Mouse (Mus musculus) forebrain, embryonic 16.5 days (tissue): ENCODE results near the gene Zfp784. TPM values are rescaled to one million over a fixed set of nuclear protein-coding genes. Genes with fewer than 3 reads are reported as not detected.
"Not testable (repeated sequence)": the region's sequence is repeated elsewhere in the genome, so short reads cannot be mapped to it uniquely, and the experiment has no call there.

ENCODE experiments used
- ATAC-seq: fragments of 200-750 bp; cut with Nextera tagmentation; 2 replicates; pipeline ENCODE4 v1.8.0; 2017; ENCODE audit warnings: mild to moderate bottlenecking, moderate library complexity
- H3K27ac ChIP-seq: fragments of 300-500 bp; sonication (generic); 2 replicates; pipeline ENCODE4 v1.5.1; 2014; ENCODE audit warnings: low read length, control low read depth
- H3K27me3 ChIP-seq: fragments of 300-500 bp; sonication (generic); replicated peaks from 2 replicates; pipeline ENCODE4 v1.6.1; 2014; ENCODE audit warnings: low read length; ENCODE audit not compliant: control insufficient read depth, insufficient read depth
- H3K36me3 ChIP-seq: fragments of 300-500 bp; sonication (generic); 2 replicates; pipeline ENCODE4 v1.6.1; 2014; ENCODE audit not compliant: control insufficient read depth, insufficient read depth
- H3K4me1 ChIP-seq: fragments of 300-500 bp; sonication (generic); replicated peaks from 2 replicates; pipeline ENCODE4 v1.6.1; 2014; ENCODE audit warnings: low read length; ENCODE audit not compliant: control insufficient read depth, insufficient read depth
- H3K4me2 ChIP-seq: fragments of 300-500 bp; sonication (generic); 2 replicates; pipeline ENCODE4 v1.6.1; 2014; ENCODE audit warnings: mild to moderate bottlenecking, low read length, control low read depth
- H3K4me3 ChIP-seq: fragments of 300-500 bp; sonication (generic); replicated peaks from 2 replicates; pipeline ENCODE4 v1.5.1; 2014; ENCODE audit warnings: mild to moderate bottlenecking, low read length, control low read depth
- H3K9ac ChIP-seq: fragments of 300-500 bp; sonication (generic); replicated peaks from 2 replicates; pipeline ENCODE4 v1.6.1; 2014; ENCODE audit warnings: low read depth, low read length, control low read depth
- H3K9me3 ChIP-seq: fragments of 300-500 bp; sonication (generic); 2 replicates; pipeline ENCODE4 v1.6.1; 2016; ENCODE audit warnings: low read length; ENCODE audit not compliant: control insufficient read depth
- WGBS: fragments of 180-500 bp; shearing (Covaris S2); extraction: QIAGEN DNeasy Blood & Tissue Kit; methylation state at CpG from one replicate; pipeline ENCODE4 v1.1.7; 2014; 5-methylcytosine and 5-hydroxymethylcytosine counted together
- polyA plus RNA-seq: library from polyadenylated mRNA; unstranded; fragments of >200 nt; fragmentation: Nextera tagmentation; extraction: Ambion mirVana; gene quantifications from 2 replicates; pipeline ENCODE4 v1.2.1, GENCODE M21; 2015

Zfp784 gene
- polyA plus RNA-seq, 1 experiment from 2014 or later = 9.5 TPM

DNA sequence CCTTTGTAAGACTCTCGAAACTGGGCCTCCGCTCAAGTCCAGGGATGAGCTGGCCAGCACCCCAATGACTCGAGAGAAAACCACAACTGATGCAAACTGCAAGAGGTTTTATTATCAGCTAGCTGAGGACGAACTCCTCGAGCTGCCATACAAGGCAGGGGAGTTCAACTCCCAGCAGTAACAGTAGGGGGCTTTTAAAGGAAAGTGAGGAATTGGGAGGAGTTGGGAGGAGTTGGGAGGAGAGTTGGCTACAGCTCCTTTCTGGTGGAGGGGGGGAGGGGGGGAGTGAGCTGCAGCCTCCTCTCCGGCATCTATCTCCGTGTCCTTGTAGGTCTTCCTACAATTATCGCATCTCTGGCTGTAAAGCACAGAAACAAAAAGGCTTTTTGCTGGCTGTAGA lies 35.4 kb downstream of the Zfp784 start:
- H3K27ac ChIP-seq, H3K27me3 ChIP-seq, H3K9ac ChIP-seq, H3K4me3 ChIP-seq, H3K4me1 ChIP-seq, H3K9me3 ChIP-seq, ATAC-seq, H3K4me2 ChIP-seq: not testable (repeated sequence)
- H3K36me3 ChIP-seq = peaks cover 13% of the 10 kb centered on the region
- 59% methylated on average over 8 of the region's 8 CpGs for WGBS

- H3K27me3 ChIP-seq = no peaks in the 10 kb centered on the region
- no peaks in the 10 kb centered on the region for H3K9me3 ChIP-seq
- no peak overlapping the region for H3K27ac ChIP-seq
- H3K36me3 ChIP-seq = no peaks in the 10 kb centered on the region
- WGBS = 64% methylated on average over 2 of the region's 2 CpGs
- H3K9ac ChIP-seq = no peak overlapping the region
- no peak for ATAC-seq
- H3K4me1 ChIP-seq = peaks cover 17% of the 10 kb centered on the region
- H3K4me3 ChIP-seq = no peak overlapping the region
- no peak overlapping the region for H3K4me2 ChIP-seq
Measured at GRCm38 (mm10) chr7:4999876-5000275, 38.4 kb downstream of the Zfp784 start.

GRCm38 (mm10) chr7:4996934-4997333 lies 41.3 kb downstream of the Zfp784 start:
- no peaks in the 10 kb centered on the region for H3K27me3 ChIP-seq
- H3K9me3 ChIP-seq = no peaks in the 10 kb centered on the region
- H3K4me3 ChIP-seq = peak overlapping the region; percentile 55
- WGBS = 66% methylated on average over 6 of the region's 8 CpGs
- H3K9ac ChIP-seq = peak overlapping the region; percentile 73
- H3K36me3 ChIP-seq = peaks cover 14% of the 10 kb centered on the region
- peak overlapping the region; percentile 90 for H3K4me2 ChIP-seq
- no peak for ATAC-seq
- peaks cover 39% of the 10 kb centered on the region for H3K4me1 ChIP-seq
- no peak overlapping the region for H3K27ac ChIP-seq

- Histone ChIP-seq H3K27me3 (no peaks in the 10 kb centered on the region), H3K9ac (peak within 1 kb of the TSS; percentile 73), H3K4me1 (peaks cover 39% of the 10 kb centered on the region), H3K9me3 (no peaks in the 10 kb centered on the region), H3K36me3 (peaks cover 21% of the 10 kb centered on the region), H3K27ac (peak within 1 kb of the TSS; percentile 82), H3K4me3 (peak within 1 kb of the TSS; percentile 55), H3K4me2 (peak within 1 kb of the TSS; percentile 90)
- WGBS = 3% methylated on average over 22 of the region's 26 CpGs
- ATAC-seq = peak; percentile 84
Measured at GRCm38 (mm10) chr7:4996003-4996895, 42.0 kb downstream of the Zfp784 start, which contains the start of gene Zfp579. Gene Zfp579, minus strand, starts transcription at chr7:4996158.

DNA sequence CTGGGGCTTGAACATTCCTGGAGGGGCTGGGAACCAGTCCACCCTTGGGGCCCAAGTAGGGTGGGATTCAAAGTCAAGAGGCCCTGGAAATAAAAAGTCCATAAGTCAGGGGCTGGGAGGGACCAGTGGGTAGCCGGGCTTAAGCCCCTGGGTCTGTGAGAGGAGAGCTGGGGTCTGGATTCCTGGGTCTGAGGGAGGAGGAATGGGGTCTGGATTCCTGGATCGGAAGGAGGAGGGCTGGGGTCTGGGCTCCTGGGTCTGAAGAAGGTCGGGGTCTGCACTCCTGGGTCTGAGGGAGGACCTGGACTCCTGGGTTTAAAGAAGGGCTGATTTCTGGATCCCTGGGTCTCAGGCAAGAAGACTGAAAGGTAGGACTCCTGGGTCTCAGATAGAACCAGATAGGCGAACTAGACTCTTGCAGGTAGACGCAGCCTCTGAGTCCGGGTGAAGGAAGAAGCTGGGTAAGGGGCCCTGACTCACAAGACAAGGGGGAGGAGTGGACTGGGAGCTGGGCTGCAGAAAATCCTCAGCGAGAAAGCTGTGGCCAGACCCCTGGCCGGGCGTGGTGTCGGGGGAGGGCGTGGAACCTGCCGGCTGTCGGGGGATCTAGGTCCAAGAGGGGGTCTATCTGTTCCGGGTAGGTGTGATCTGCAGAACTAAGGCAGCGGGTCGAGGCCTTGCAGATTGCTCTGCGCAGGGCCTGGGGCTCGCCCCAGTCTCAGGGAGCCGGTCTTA lies 42.8 kb downstream of the Zfp784 start:
- Histone ChIP-seq H3K9me3 (no peaks in the 10 kb centered on the region), H3K27ac (peak overlapping the region; percentile 33), H3K4me3 (peak overlapping the region; percentile 55), H3K36me3 (peaks cover 21% of the 10 kb centered on the region), H3K4me2 (peak overlapping the region; percentile 90), H3K27me3 (no peaks in the 10 kb centered on the region), H3K9ac (peak overlapping the region; percentile 73), H3K4me1 (peaks cover 39% of the 10 kb centered on the region)
- ATAC-seq = peak; percentile 2
- 4% methylated on average over 19 of the region's 19 CpGs for WGBS

- Histone ChIP-seq H3K9ac (no peak overlapping the region), H3K4me3 (peak overlapping the region; percentile 2; the same call in 1 of the 2 replicates)
- no peak for ATAC-seq
Measured at GRCm38 (mm10) chr7:4993999-4994788, 44.1 kb downstream of the Zfp784 start.

DNA sequence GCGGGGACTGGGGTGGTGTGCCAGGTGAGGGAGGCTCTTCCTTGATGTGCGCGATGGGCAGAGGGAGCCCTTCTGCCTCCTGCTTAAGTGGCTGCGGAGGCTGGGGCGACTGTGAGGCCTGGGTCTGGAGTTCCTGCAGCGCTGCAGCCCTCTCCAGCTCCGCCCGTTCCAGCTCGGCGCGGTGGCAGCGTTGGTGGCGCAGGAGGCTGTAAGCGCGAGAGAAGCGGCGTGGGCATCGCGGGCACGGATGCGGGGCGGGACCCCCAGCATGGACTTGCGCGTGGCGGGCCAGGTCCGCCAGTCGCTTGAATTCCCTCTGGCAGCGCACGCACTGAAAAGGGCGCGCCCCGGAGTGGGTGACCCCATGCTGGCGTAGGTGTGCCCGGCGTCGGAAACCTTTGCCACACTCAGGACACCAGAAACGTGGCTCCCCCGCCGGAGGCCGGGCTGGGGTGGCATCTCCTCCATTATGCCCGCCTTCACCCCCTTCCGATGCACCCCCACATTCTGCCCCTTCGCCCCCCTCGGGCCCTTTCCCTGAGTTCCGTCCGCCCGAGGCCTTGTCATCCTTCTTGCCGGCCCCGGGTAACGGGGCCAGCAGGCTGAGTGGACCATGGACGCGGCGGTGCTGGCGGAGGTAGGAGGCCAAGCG lies 44.8 kb downstream of the Zfp784 start:
- Histone ChIP-seq H3K27me3 (no peaks in the 10 kb centered on the region), H3K36me3 (peaks cover 21% of the 10 kb centered on the region), H3K4me3 (no peak overlapping the region), H3K9ac (no peak overlapping the region), H3K27ac (no peak overlapping the region), H3K9me3 (no peaks in the 10 kb centered on the region), H3K4me1 (peaks cover 39% of the 10 kb centered on the region), H3K4me2 (peak overlapping the region; percentile 90)
- WGBS = 42% methylated on average over 55 of the region's 55 CpGs
- ATAC-seq = no peak

More at GRCm38 (mm10) chr7:4993999-4994788, 44.1 kb downstream of the Zfp784 start:
- H3K4me1 ChIP-seq = peaks cover 39% of the 10 kb centered on the region
- H3K4me2 ChIP-seq = peak overlapping the region; percentile 90
- H3K36me3 ChIP-seq = peaks cover 21% of the 10 kb centered on the region
- no peaks in the 10 kb centered on the region for H3K9me3 ChIP-seq
- WGBS = 55% methylated on average over 58 of the region's 59 CpGs
- no peak overlapping the region for H3K27ac ChIP-seq
- H3K27me3 ChIP-seq = no peaks in the 10 kb centered on the region

DNA sequence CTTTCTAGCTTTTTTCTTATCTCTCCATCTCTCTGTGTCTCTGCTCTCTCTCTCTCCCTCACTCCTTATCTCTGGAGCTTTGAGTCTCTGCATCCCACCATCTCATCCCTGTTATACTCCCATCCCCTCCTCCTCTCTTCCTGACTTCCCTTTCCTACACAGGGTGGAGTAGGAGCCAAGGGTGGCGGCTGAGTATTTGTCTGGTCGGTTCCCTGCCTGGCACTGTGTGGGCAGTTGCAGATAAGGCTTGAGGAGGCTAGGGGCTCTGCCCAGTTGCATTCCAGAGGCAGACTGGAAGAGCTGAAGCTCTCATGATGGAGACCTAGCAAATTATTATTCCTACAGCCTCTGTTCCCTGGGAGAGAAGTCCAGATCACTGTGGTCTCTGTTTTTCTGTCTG lies 50.0 kb downstream of the Zfp784 start:
- no peak for ATAC-seq
- Histone ChIP-seq H3K9ac (no peak overlapping the region), H3K36me3 (peaks cover 15% of the 10 kb centered on the region), H3K27ac (no peak overlapping the region), H3K4me1 (peaks cover 6% of the 10 kb centered on the region; the same call in 1 of the 2 replicates), H3K27me3 (no peaks in the 10 kb centered on the region), H3K9me3 (no peaks in the 10 kb centered on the region), H3K4me2 (no peak overlapping the region), H3K4me3 (no peak overlapping the region)
- 78% methylated on average over 2 of the region's 2 CpGs for WGBS
